Mouse (Mus musculus) kidney, adult 11 months (tissue): ENCODE results near the gene Pla2g2c.
A peak's percentile ranks its signal among the peaks of the same experiment; 100 is the strongest.

Experiments
- DNase-seq: peaks from one replicate; pipeline ENCODE4 v3.0.0; 2022

The Pla2g2c gene

GRCm38 (mm10) chr4:138753608-138754007 is 29.0 kb downstream of the Pla2g2c start:
- no peak for DNase-seq

DNA sequence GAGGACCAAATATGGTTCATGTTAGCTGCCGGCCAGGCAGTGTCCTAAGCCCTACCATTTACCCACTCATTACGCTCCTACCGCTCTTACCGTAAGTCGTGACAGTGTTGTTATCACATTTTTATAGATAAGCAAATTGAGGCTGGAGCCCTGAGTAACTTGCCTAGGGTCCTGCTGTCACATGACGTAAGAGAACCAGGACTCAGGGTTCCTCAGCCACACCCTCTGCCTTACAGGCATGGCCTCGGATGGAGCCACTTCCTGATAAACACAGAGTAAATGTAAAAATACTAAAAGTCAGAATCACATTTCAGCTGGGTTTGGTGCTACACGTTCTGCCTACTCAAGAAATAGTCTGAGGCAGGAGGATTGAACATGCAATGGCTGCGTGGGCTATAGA is 29.8 kb downstream of the Pla2g2c start:
- DNase-seq = no peak

GRCm38 (mm10) chr4:138755439-138755838 is 30.8 kb downstream of the Pla2g2c start:
- DNase-seq = no peak

DNA sequence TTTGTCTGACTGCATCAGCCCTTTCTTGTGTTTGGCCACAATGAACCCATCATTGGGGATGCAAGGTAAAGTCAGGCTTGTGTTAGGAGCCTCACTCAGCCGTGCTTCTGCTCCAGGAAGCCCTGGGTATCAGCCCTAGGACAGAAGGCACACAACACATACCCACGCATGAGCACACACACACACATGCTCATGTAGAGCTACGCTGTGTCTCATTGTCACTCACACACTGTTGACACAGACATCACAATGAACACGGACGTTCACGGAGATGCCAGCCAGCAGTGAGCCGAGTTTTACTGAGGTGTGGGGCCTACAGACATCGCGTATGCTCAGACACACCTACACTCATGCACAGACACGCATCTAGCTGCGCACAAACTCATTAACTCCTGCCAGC is 31.4 kb downstream of the Pla2g2c start:
- DNase-seq = no peak

GRCm38 (mm10) chr4:138757416-138757815 is 32.8 kb downstream of the Pla2g2c start, which contains the start of gene Pla2g2f:
TSS of gene Pla2g2f (minus strand) at chr4:138757626.
- DNase-seq = no peak

DNA sequence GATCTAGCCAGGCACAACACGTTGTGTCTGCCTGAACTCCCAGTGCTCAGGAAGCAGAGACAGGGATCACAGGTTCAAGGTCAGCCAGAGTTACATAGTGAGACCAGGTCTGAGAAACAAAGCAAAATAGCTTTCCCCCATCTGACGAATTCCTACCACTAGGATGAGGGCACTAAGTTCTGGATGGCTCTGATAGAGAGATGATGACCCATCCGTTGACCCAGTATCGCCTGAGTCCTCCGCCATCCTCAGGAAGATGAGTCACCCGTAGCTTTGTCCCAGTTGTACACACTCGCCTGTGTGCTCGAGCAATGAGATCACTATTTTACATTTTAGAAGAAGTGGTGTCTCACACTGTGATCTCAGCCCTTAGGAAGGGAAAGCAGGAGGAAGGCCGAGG is 37.7 kb downstream of the Pla2g2c start:
- DNase-seq = no peak

DNA sequence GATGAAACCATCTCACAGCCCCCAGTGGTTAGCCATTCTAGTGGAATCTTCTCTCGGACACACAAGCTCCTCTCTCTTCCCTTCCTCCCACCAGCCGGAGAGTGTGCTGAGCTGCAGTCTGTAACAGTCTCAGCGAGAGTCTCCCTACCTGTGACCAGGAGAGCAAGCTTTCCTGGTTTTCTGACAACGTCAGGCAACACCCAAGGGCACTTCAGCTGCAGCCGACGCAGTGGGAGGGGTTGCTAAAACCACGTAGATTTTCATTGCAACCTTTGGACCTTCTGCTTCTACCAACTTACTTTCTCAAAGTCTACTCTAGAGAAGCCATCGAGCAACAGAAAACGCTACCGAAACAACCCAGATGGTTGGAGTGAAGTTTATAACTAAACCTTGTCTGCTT is 47.4 kb downstream of the Pla2g2c start:
- DNase-seq = peak; percentile 19

DNA sequence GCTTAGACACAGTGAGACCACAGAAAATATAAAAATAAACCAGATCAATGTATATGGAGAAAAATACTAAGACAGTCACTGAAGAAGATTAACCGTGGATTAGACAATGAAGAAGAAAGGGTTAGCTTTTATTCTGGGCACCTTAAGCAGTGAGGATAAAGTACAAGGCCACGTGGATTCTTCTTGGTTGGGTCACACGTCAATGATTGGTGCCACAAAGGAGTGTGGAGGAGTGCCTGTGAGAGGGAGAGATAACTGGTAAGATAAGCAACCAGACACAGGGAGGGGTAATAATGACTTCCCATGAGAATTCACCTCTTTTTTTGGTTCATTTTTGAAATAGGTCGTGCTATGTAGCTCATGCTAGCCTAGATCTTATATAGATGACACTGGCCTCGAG is 47.8 kb downstream of the Pla2g2c start:
- no peak for DNase-seq

DNA sequence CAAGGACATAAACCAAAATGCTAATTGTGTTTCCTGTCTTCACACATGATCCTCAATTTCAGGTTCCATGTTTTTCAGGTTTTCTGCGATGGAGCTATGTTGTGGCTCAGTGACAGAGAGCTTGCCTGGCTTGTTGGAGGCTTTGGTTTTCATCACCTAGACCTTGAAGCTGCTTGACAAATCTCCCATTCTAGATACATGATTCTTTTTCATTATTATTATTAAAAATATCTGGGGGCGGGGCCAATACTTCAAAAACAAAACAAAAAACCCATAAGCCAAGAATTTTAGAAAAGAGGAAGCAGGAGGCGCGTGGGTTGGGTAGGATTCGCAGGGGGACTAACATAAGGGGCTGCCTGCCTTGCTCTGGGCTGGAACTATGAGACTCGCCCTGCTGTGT is 50.8 kb downstream of the Pla2g2c start, which contains the start of gene Pla2g2d:
Pla2g2d (plus strand) TSS at position 301 of the 400 bp plus-strand sequence.
- DNase-seq = no peak

DNA sequence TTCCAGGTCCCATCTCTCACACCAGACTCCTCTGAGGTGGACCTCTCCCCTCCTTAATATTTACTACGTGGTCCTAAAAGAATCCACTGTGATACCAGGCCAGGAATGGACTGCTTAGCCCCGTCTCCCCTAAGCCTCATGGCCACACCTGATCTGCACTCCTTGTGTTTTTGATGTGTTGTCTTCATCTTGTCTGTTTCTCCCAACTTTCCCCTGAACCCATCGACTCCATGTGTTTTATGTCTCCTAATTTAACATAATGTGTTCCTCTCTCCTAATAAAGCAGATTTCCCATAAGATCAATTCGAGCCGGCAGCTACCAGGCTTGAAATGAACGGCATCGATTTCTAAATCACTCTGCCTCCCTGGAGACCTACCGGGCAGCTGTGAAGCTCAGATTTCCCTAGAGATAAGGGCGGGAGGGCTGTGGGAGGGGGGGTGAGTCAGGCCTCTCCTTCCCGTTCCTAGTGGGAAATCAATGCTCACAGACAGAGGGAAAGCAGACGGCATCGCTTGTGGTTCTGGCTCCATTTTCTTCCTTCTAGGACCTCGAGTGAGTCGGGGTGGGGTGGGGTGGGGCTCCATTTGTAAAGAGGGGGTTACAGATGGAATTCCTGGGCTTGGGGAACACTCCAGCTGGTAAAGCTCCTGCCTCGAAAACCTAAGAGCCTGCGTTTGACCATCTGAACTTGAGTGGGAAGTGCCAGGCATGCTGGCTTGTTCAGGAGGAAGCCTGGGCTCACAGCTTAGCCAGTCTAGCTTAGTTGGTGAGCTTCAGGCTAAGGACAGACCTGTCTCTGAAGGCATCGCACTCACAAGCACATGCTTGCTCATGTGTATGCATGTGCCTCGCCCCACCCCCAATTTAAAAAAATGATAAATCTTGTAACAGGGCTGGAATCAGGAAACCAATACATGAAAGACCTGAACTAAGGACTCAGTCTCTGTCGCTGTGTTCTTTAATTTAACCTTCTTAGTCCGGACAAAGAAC is 53.1 kb downstream of the Pla2g2c start:
- no peak for DNase-seq

DNA sequence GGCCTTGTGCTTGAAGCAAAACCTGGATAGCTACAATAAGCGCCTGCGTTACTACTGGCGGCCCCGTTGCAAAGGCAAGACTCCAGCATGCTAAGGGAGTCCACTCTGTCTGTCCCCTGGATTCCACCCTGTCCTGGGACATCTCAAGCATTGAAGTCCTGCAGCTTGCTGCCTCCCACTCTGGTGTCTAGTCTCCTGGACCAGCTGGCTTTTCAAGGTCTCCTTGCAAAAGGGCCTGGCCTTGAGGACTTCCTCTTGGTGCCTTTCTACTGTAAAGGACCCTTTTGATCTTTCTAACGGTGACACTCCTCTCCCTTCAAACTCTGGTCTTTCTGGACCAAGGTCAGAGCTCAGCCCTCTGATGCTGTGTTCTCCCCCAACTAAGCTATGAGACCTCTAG is 55.7 kb downstream of the Pla2g2c start:
- no peak for DNase-seq

DNA sequence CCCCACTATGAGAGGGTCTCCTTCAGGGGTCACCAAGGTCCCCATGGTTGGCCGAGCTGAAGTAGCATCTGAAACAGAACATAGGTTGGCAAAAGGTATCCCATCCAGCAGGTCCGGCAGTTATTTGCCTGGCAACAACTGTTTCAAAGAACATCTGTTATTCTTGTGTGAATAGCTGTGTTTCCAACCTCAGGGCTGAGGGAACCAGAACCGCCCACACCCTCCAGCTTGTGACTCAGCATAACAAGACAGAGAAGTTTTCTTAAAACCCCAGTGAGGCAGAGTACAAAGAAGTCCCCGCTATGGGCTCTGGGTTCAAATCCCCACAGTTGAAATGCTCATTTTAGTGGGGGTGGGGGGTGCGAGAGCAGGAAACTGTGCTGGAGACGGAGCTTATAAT is 57.5 kb downstream of the Pla2g2c start:
- no peak for DNase-seq

DNA sequence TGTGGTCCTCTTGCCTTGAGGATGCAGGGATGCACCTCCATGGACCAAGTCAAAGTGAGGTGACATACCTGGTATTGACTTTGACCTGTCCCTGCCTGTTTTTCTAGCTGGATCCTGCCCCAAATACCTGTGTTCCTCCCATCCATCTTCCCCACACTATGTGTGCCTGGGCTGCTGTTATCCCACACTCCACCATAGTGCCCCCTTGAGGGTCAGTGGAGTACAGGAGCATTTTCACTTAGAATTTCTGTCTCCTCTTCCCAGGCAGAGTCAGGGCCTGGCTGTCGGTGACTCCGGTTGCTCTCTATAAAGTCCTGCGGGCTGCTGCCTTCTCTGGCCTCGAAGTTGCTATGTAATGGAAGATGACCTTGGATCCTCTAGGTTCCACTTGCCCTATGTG is 61.1 kb downstream of the Pla2g2c start:
- DNase-seq = no peak

- DNase-seq = no peak
These were observed 61.5 kb downstream of the Pla2g2c start for GRCm38 (mm10) chr4:138786141-138786540.

DNA sequence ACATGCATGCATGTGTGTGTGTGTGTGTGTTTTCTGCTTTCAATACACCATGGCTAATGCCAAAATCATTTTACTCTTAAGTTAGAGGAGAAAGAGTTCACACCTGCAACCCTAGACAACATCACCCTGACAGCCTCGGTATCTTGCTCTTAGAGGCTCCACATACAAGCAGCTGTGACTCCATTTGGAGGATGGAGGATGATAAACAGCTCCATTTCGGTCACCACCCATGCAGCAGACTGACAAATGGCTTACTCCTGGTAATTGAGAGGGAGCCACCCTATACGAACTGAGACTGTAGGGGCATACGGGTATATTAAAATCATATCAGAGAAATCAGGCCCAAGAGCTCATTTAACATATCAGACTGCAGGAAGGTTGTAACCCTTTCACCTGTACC is 63.8 kb downstream of the Pla2g2c start:
- no peak for DNase-seq

DNA sequence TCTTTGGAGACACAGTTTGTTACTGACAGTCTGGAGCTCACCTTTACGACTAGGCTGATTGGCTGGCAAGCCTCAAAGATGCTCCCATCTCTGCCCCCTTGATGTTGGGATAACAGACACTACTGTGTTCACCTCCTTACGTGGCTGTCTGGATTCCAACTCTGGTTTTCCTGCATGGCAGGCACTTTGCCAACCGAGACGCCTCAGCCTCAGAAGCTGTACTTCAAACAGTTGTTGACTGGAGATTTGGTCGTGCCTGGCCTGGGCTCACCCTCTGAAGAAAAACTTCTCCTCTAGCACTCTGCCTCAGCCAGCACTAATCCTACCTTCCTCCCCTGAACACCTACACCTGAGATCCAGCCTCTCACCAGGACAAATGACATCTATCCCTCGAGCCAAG is 66.9 kb downstream of the Pla2g2c start:
- DNase-seq = no peak

DNA sequence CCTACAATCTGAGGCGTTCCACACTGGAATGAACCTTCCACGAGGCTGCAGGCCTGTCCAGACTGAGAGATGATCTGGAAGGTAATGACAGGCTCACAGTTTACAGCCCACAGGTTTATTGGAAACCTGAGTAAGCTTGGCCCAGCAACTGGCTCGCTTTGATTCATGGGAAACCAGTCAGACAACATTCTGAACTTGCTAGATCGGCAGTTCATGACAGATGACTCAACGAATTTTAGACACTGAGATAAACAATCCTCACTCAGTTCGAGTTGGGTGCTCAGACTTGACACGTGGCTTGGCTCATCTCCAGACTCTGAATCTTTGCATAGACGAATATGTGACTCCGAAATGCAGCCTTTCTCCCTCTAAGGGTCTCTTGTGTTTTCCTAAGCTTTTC is 68.0 kb downstream of the Pla2g2c start:
- DNase-seq = peak; percentile 28

DNA sequence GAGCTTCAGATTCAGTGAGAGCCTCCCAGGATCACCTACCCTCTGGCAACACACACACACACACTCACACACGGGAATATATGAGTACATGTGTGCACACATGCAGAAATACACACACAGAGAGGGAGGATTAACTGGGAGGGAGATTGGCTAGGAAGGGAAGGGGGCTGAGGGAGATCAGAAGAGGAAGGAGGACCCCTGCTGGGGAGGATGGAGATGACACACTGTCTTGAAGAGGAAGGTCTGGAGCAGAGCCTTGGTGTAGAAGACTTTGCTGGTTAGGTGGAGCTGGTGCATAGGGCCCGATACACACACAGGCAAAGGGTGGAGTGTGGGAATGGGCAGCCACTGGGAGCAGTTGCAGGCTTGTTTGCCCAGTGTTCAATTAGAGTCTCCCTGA is 68.7 kb downstream of the Pla2g2c start:
- DNase-seq = no peak

GRCm38 (mm10) chr4:138794344-138794743 is 69.8 kb downstream of the Pla2g2c start:
- no peak for DNase-seq
